Mouse (Mus musculus) stomach, postnatal 0 days (tissue): ENCODE data around the gene Mettl9.

Experiments
- CTCF ChIP-seq: IDR thresholded peaks from 2 replicates; pipeline ENCODE4 v1.5.1; 2016; ENCODE audit warnings: antibody characterized with exemption, low read depth, mild to moderate bottlenecking, moderate library complexity
- EP300 ChIP-seq: optimal IDR thresholded peaks from 2 replicates; pipeline ENCODE3; 2016; ENCODE audit warnings: antibody characterized with exemption

DNA sequence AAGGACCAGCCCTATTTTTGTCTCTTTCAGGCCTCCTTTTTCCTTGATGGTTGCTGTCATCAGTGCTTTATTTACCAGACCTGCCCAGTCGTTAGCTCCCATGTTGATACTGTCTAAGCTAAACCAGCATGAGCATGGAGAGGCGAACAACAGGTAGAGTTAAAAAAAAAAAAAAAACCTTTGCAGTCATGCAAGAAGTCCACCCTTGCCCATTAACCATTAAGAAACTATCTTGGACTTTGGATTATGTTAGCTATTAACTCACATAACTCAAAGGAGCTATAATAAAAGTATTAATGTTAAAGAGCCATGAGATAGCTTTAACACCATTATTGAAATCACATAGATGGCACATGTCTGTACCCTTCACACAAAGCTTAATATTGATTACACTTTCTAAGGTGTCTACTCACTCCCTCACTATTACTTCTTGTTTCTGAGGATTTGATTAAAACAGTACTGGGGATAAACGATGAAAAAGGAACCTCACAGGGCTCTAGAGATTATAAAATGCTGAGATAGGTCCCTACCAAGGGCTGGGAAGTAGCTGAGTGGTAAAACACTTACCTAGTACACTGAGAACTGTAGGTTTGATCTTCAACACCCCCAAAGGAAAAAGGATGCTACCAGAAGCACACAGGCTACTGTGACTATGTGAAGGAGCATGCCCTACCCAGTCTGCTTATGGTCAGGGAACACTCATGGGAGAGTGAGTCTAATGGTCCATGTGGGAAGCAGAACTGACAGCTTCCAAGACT, 34.0 kb upstream of the Mettl9 start:
- no peak for TF ChIP-seq EP300
- no peak for TF ChIP-seq CTCF
